Mouse (Mus musculus) lung, postnatal 36 days (tissue): ENCODE measurements around the gene Cnot1.

ENCODE experiments used
- DNase-seq: peaks from one replicate; pipeline ENCODE4 v3.0.0; 2022; ENCODE audit warnings: mixed read lengths

Gene Cnot1

DNA sequence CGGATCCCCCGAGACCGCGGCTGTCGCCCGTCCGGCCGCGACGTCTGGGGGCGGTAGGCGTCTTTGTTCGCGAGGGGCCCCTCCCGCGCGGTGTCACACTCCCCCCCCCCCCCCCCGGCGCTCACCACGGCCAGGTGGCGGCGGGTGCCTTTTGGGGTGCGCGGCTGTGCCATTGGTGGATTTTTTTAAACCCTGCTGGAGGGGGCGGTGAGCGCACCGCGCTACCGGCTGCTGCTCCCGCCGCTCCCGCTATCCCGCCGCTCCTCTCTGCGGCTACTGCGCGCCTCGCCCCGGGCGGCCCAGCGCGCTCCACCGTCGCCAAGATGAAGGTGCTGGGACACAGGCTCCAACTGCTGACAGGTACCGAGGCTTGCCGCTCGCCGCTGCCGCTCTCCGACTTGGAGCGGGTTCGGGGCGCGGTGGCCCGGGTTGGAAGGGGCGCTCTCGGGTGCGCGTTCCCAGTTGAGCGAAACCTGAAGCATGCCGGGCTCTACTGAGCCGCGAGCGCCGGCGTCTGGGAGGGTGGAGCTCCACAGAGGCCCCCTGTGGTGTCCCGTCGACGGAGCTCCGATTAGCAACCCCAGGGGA lies 129.1 kb downstream of the Cnot1 start:
- no peak for DNase-seq

DNA sequence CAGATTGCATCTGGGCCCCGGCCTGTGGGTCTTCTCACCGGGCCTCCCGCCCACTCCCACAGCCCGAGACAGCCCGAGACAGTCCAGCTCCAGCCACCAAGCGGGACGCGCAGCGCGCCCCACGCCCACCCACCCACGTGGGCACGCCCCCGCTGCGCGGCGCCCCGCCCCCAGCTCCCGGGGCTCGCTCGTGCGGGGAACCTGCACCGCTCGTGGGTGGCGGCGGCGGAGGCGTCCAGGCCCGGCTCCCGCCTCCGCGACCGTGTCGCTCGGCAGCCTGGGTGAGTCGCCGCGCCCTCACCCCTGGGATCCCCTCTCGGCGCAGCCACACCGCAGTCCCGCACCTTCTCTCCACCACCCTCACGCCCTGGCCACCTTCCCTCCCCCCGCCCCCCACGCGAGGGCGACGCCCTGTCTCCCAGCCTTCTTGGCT lies 129.7 kb downstream of the Cnot1 start:
- DNase-seq, result no peak

DNA sequence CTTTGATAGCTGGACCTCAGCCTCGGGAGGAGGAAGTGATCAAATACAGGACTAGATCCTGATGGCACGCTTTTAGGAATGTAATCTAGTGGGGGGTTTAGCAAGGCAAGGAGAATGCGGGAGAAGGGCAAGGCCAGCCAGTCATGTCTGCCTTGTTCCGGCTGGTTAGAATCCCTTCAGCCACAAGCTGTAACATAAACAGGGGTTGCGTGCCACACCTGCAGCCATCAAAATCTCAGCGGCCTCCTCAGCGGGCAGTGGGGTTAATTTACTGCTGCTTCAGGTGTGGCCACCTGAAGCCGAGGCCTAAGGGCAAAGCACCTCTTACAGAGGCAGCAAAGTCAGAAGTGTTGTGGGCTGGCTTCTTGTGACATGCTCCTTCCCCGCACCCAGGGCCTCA lies 130.6 kb downstream of the Cnot1 start, which contains the start of gene Ndrg4:
Ndrg4 (plus strand) TSS at position 350 of the 400 bp plus-strand sequence.
- DNase-seq, result no peak

DNA sequence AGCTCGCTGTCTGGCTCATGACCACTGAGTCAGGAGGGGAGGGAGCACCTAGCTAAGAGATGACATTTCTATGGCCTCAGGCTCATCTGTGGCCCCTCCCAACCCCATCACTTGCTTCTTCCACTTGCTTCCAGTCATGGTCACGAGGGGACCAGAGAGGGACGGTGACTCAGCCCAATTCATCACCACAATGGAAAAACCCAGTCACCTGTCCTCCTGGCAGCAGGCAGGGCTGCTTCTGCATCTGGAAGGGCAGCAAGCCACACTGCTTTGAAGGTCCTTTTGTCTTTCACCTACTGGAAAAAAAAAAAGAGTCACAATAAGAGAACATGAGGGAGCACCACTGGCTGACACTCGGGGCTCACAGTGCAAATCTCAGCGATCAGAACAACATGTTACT lies 134.5 kb downstream of the Cnot1 start:
- no peak for DNase-seq

DNA sequence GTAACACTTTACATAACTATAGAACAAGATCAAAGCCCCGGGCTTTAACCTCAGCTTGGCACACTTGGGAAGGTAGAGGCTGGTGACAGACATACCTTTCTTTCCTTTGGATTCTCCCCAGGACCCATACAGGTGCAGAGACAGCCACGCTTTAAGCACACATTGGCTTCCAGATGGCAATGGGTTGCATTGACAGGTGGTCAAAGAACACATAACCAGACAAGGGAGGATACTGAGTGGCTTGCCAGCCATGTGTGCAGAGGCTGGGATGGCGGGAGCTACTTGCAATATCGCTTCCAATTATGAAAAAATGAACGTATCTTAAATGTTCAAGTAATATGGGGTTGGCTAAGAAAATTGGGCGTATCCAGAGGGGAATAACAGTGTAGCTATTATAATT lies 135.4 kb downstream of the Cnot1 start:
- no peak for DNase-seq

DNA sequence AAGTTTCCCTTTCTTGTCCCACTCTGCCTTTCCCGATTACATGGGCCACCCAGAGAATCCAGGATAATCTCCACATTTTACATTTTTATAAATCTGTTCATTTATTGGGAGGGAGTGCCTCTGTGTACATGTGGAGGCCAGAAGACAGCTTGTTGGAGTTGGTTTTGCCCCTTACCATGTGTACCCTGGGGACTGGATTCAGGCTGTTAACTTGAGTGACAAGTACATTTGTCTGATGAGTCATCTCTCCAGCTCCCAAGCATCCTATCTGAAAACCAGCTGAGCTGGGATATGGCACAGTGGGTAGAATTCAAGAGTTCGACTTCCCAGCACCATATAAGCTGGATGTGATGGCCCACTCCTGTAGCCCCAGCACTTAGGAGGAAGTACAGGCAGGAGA lies 137.3 kb downstream of the Cnot1 start:
- no peak for DNase-seq
